Mouse (Mus musculus) liver, postnatal 0 days (tissue): ENCODE measurements at regions not wholly inside any gene's neighbourhood (a gene's known extent, or its start where the extent isn't known, plus 50 kb on each side); places are given as distances from the start of the nearest gene placed in this dataset.

ENCODE experiments used
- ATAC-seq: fragments of 200-750 bp; cut with Nextera tagmentation; 2 replicates; pipeline ENCODE4 v1.8.0; 2017; ENCODE audit warnings: mild to moderate bottlenecking, moderate library complexity
- DNase-seq: peaks from one replicate; pipeline ENCODE4 v3.0.0-alpha.2; 2016
- H3K27ac ChIP-seq: fragments of 300-500 bp; sonication (generic); 2 replicates; pipeline ENCODE4 v1.5.1; 2014; ENCODE audit warnings: antibody characterized with exemption, moderate library complexity, mild to moderate bottlenecking, low read depth
- H3K27me3 ChIP-seq: fragments of 300-500 bp; sonication (generic); 2 replicates; pipeline ENCODE4 v1.6.1; 2014; ENCODE audit warnings: low read length, control low read depth, mixed read lengths; ENCODE audit not compliant: insufficient read depth
- H3K36me3 ChIP-seq: fragments of 300-500 bp; sonication (generic); replicated peaks from 2 replicates; pipeline ENCODE4 v1.6.1; 2014; ENCODE audit warnings: mild to moderate bottlenecking, control low read depth, low read length, moderate library complexity, mixed read lengths; ENCODE audit not compliant: insufficient read depth
- H3K4me1 ChIP-seq: fragments of 300-500 bp; sonication (generic); 2 replicates; pipeline ENCODE4 v1.6.1; 2014; ENCODE audit warnings: antibody characterized with exemption, mild to moderate bottlenecking, control low read depth; ENCODE audit not compliant: insufficient read depth
- H3K4me2 ChIP-seq: fragments of 300-500 bp; sonication (generic); 2 replicates; pipeline ENCODE4 v1.6.1; 2014; ENCODE audit warnings: low read depth, mild to moderate bottlenecking, low read length, moderate library complexity, mixed read lengths
- H3K4me3 ChIP-seq: fragments of 300-500 bp; sonication (generic); 2 replicates; pipeline ENCODE4 v1.5.1; 2014; ENCODE audit warnings: low read depth, low read length
- H3K9ac ChIP-seq: fragments of 300-500 bp; sonication (generic); replicated peaks from 2 replicates; pipeline ENCODE4 v1.6.1; 2014; ENCODE audit warnings: mild to moderate bottlenecking, moderate library complexity
- H3K9me3 ChIP-seq: fragments of 300-500 bp; sonication (generic); 2 replicates; pipeline ENCODE4 v1.6.1; 2016; ENCODE audit warnings: mild to moderate bottlenecking, control low read depth, low read length, mixed read lengths
- CTCF ChIP-seq: sonication (generic); IDR thresholded peaks from 2 replicates; pipeline ENCODE4 v1.5.1; 2016; ENCODE audit warnings: antibody characterized with exemption, low read depth
- EP300 ChIP-seq: IDR thresholded peaks from 2 replicates; pipeline ENCODE4 v1.6.1; 2016; ENCODE audit warnings: antibody characterized with exemption, low read depth, mild to moderate bottlenecking
- WGBS: fragments of 180-500 bp; shearing (Covaris S2); extraction: QIAGEN DNeasy Blood & Tissue Kit; methylation state at CpG from one replicate; pipeline ENCODE4 v1.1.7; 2014; ENCODE audit not compliant: insufficient replicate concordance; 5-methylcytosine and 5-hydroxymethylcytosine counted together

GRCm38 (mm10) chr6:66458172-66458571 lies 77.0 kb upstream of the Mad2l1 start:
- no peak overlapping the region for H3K9ac ChIP-seq
- no peaks in the 10 kb centered on the region for H3K27me3 ChIP-seq
- H3K4me1 ChIP-seq = no peaks in the 10 kb centered on the region
- no peak overlapping the region for H3K27ac ChIP-seq
- H3K4me3 ChIP-seq = no peak overlapping the region
- 76% methylated on average over 3 of the region's 3 CpGs for WGBS
- DNase-seq (no peak), ATAC-seq (no peak)
- H3K9me3 ChIP-seq = no peaks in the 10 kb centered on the region
- TF ChIP-seq CTCF = no peak
- no peak for TF ChIP-seq EP300
- H3K36me3 ChIP-seq = no peaks in the 10 kb centered on the region
- no peak overlapping the region for H3K4me2 ChIP-seq

- ATAC-seq = no peak
- Histone ChIP-seq H3K27me3 (no peaks in the 10 kb centered on the region), H3K4me3 (no peak overlapping the region), H3K4me1 (no peaks in the 10 kb centered on the region), H3K36me3 (no peaks in the 10 kb centered on the region), H3K4me2 (no peak overlapping the region), H3K27ac (no peak overlapping the region), H3K9ac (no peak overlapping the region), H3K9me3 (no peaks in the 10 kb centered on the region)
- 72% methylated on average over 4 of the region's 5 CpGs for WGBS
- no peak for DNase-seq
- TF ChIP-seq CTCF (no peak), EP300 (no peak)
Measured at GRCm38 (mm10) chr6:66464540-66464939, 70.7 kb upstream of the Mad2l1 start.

- TF ChIP-seq CTCF = no peak
- TF ChIP-seq EP300 = no peak
- Histone ChIP-seq H3K27ac (no peak overlapping the region), H3K4me3 (no peak overlapping the region), H3K27me3 (no peaks in the 10 kb centered on the region), H3K4me1 (no peaks in the 10 kb centered on the region), H3K4me2 (no peak overlapping the region), H3K9me3 (no peaks in the 10 kb centered on the region), H3K9ac (no peak overlapping the region), H3K36me3 (no peaks in the 10 kb centered on the region)
- WGBS = 57% methylated on average over 11 of the region's 11 CpGs
- ATAC-seq = no peak
- DNase-seq = no peak
Measured at GRCm38 (mm10) chr6:66465137-66465853, 69.9 kb upstream of the Mad2l1 start.

- Histone ChIP-seq H3K4me3 (no peak overlapping the region), H3K27me3 (no peaks in the 10 kb centered on the region), H3K9ac (no peak overlapping the region), H3K36me3 (no peaks in the 10 kb centered on the region), H3K9me3 (no peaks in the 10 kb centered on the region), H3K27ac (no peak overlapping the region), H3K4me1 (no peaks in the 10 kb centered on the region), H3K4me2 (no peak overlapping the region)
- ATAC-seq (no peak), DNase-seq (no peak)
- TF ChIP-seq CTCF = peak; percentile 53
- no peak for TF ChIP-seq EP300
- 38% methylated on average over 3 of the region's 3 CpGs for WGBS
Measured at GRCm38 (mm10) chr6:66466757-66467156, 68.4 kb upstream of the Mad2l1 start.

GRCm38 (mm10) chr6:66470627-66471249 lies 64.5 kb upstream of the Mad2l1 start:
- no peaks in the 10 kb centered on the region for H3K27me3 ChIP-seq
- H3K27ac ChIP-seq = no peak overlapping the region
- H3K4me3 ChIP-seq = no peak overlapping the region
- H3K9ac ChIP-seq = no peak overlapping the region
- H3K36me3 ChIP-seq = no peaks in the 10 kb centered on the region
- no peak for ATAC-seq
- H3K4me1 ChIP-seq = no peaks in the 10 kb centered on the region
- DNase-seq = no peak
- no peak for TF ChIP-seq EP300
- TF ChIP-seq CTCF = no peak
- no peak overlapping the region for H3K4me2 ChIP-seq
- no peaks in the 10 kb centered on the region for H3K9me3 ChIP-seq
- 75% methylated on average over 4 of the region's 4 CpGs for WGBS

GRCm38 (mm10) chr6:66471786-66472185 lies 63.4 kb upstream of the Mad2l1 start:
- no peak overlapping the region for H3K4me2 ChIP-seq
- H3K36me3 ChIP-seq = no peaks in the 10 kb centered on the region
- H3K27me3 ChIP-seq = no peaks in the 10 kb centered on the region
- H3K4me3 ChIP-seq = no peak overlapping the region
- DNase-seq (no peak), ATAC-seq (no peak)
- no peaks in the 10 kb centered on the region for H3K4me1 ChIP-seq
- H3K27ac ChIP-seq = no peak overlapping the region
- TF ChIP-seq CTCF = no peak
- no peak for TF ChIP-seq EP300
- H3K9ac ChIP-seq = no peak overlapping the region
- 64% methylated on average over 3 of the region's 3 CpGs for WGBS
- H3K9me3 ChIP-seq = no peaks in the 10 kb centered on the region
